Mouse (Mus musculus) embryonic fibroblast, embryonic 13.5 days (primary cell): Measurements from ENCODE around the gene Mrpl39.

ENCODE experiments used
- CTCF ChIP-seq: IDR thresholded peaks from 2 replicates; pipeline ENCODE4 v1.5.1; 2011; ENCODE audit warnings: mild to moderate bottlenecking, control low read depth, low read length, moderate library complexity, borderline replicate concordance; ENCODE audit not compliant: insufficient read depth
- POLR2A ChIP-seq: IDR thresholded peaks from 2 replicates; pipeline ENCODE4 v1.6.1; 2011; ENCODE audit warnings: low read depth, mild to moderate bottlenecking, control low read depth, low read length, moderate library complexity

DNA sequence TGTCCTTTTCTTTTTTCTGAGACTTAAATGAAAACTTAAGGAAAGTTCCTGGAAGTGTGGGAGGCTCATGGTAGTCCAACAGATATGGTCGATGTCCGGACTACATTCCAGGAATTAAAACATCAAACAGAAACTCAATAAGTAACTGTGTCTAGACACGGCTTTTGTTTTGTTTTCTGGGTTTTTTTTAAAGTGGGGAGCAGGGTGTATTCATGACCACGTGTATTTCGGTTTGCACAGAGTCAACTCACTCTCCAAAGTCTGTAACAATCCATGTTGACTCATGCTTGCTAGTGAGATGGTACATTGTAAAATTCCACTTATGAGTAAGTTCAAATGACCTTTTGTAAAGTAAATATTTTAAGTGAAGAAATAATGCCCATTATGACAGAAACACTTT is 54.8 kb downstream of the Mrpl39 start:
- TF ChIP-seq CTCF, result no peak
- TF ChIP-seq POLR2A, result no peak
